Mouse (Mus musculus): ENCODE measurements around the gene Ap4b1.
"Not testable (repeated sequence)": the region's sequence is repeated elsewhere in the genome, so short reads cannot be mapped to it uniquely, and the experiment has no call there.

Ap4b1 gene

DNA sequence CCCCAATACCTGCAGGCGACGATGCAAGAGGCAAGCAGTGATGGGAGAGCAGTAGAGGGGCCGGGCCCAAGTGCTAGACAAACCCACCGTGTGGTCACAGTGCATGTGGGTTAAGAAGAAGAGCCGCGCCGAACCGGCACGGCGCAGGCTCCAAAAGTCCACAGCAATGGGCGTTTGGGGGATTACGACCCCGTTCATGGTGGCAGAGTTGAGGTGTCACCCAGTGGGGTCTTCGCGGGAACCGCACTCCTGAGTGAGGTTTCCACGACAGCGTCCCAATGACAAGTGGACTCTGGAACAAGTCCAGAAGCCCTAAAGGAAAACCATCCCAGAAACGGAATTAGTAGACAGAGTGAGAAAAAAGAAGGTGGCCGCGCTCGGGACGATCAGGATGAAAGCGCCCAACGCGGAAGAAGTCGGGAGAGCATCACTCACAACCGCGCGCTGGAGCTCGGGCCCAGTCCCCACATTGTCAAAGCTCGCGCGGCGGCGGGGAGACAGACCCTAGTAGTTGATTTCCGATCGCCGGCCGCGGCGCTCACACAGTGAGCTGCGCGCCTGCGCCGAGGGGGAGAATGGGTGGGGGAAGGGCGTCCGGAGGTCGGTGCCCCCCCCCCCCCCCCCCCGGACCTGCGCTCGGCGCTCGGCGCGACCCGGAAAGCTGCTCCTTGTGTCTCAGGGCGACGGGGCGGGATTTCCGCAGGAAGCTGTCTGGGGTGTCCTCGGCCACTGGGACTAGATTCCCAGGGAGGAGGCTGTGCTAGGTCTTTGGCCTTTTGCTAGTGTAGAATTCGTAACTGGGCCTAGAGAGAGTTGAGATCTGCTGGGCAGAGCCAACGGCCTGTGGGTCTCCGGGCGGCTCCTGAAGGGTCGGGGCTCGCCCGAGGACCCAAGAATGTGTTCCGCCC, at the start of gene Ap4b1, which contains the start of the genes Dclre1b and Gm43064:
Gene Ap4b1 (plus strand): TSS at position 630 of the 908 bp plus-strand sequence.
Gene Dclre1b (minus strand): TSS at position 554 of the 908 bp plus-strand sequence.
Gene Gm43064 (plus strand): TSS at position 683 of the 908 bp plus-strand sequence.
- DNase-seq (ENCODE audit: extremely low spot score): peak; percentile 94

DNA sequence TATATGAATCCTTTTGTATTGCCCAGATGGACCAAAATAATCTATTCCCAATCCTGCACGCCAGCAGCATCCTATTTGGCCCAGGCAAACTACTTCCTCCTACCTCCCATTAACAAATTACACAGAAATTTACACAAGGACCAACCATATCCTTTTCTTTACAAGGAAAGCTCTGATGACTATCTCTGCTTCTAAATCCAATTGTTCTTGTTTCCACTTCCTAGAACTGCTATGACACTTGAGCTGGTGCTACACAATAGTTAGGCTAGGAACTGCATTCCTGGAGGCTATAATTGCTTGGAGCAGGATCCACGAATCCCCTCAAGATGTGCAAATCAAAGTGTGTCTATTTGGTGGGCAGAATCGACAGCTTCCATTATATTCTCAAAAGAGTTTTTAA, 42.5 kb upstream of the Ap4b1 start:
- no peak for DNase-seq (ENCODE audit: extremely low spot score)

DNA sequence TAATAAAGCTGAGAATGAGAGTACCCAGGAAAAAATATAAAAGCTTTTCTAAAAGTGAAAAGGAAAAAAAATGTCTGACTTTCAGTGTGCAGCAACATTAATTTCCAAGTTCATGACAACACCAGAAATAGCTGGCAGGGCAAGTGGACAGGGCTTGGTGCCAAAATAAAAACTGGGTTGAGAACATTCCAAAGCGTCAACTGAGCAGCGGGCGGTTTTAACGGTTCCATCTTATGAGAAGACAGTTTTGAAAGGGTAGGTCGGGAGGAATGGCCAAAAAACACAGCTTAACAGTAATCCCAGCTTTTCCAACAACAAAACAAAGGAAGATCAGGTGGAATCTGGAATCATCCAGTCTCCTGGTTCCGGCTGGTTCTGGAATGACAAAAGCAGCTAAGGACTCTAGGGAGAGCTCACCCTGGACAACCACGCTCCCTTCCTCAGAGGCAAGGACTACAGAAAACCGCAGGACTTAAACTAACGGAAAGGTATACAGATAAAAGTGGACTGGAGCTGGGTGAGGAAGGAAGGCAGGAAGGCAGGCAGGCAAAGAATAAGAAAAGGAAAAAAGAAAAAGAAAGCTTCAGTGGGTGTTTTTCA, 37.7 kb upstream of the Ap4b1 start:
- no peak for DNase-seq (ENCODE audit: extremely low spot score)

DNA sequence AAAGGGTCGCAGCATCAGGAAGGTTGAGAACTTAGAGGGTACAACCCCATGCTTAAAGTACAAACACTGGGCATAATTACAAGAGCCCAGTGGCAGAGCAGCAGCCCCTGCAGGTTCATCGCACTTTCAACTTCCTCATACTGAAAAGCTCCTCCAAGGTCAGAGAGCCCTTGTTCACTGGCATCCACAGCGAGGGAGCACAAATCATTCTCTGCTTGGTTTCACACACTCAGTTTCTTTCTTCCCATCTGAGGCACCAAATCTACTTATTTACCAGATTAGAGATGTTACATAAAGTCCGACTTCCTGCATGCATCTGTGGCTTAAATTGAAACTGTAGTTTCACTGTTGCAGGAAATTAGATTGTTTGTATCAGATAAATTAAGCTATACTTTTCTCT, 36.5 kb upstream of the Ap4b1 start:
- no peak for DNase-seq (ENCODE audit: extremely low spot score)

DNA sequence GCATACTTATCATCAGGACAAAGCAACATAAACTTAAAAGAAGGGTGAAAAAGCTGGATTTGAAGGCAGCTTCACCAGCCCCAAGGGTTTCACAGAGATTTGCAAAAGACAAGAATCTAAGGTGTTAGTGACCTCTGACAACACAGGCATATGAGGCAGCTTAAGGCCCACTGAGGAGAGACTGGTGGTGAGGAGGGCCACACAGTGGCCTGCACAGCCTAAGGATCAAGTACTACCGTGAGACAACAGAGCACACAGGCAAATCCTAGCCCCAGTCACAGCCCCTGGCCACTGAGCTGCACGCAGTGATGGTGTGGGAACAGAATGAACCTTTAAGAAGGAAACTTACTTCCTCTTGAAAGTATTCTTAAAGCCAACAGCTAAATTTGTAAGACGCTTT, 35.8 kb upstream of the Ap4b1 start:
- DNase-seq (ENCODE audit: extremely low spot score): no peak

DNA sequence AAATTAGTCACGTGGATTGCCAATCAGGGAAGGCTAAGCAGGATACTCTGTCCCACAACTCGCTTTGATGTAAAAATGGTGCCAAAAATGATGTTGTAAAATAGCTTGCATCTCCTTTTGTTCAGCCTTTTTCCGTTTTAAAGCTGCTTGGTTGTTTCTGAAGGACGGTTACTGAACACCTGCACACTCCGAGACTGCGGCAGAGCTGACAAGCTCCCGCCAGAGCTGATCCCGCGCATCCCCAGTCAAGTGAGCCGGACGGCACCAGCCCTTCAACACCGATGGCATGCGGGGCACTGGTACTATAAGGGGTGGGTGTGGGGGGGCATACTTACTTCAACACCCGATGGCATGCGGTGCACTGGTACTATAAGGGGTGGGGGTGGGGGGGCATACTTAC, 35.3 kb upstream of the Ap4b1 start:
- DNase-seq (ENCODE audit: extremely low spot score): no peak

DNA sequence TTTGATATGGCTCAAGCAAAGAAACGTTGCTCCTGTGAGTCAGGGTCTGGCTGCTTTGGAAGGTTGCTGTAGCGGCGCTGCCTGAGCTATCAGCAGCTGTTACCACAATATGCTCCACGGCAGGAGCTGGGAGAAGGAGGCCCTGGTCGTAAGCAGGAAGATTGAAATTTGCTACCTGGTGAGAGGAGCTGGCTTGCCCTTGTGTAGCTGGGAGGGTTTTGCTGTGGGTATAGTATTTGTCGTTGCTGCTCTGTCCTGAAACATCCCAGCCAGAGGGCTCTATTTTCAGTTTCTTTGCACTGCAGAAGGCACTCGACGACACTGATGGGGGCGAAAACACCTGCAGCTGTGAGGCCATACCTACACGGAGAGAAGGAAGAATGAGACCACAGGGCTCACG, 31.4 kb upstream of the Ap4b1 start:
- no peak for DNase-seq (ENCODE audit: extremely low spot score)

DNA sequence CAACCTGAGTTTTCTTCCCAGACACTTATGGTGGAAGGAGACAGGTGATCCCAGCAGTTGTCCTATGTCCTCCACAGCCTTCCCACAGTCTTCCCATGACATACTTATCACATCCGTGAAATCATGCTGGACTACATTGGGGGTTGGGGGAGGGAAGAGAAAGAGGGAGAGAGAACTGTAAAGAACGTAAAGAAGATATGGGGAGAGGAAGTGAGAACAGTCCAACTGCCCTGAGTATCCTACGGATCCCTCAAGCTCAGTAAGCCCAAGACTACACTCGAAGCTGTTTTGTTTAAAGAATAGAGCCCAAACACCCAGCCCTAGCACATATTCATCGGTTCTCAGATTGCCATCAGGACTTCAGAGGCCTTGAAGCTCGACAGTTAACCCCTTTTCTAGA, 30.7 kb upstream of the Ap4b1 start:
- DNase-seq (ENCODE audit: extremely low spot score): no peak

DNA sequence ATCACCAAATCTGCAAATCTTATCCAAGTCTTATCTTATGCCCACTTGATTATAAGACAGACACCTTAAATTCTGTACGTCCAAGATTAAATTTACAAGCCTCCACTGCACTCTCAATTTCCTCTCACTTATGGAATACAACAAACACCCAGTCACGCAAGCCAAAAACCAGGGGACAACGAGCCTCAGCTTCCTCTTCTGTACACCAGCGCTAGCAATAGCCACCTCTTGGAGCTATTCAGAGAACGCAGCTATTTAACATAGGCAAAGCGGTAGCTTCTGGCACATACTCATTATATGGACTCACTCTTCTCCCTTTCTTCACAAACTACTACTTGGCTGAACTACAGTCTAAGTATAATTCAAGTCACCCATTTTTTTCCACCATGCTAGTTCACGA, 30.1 kb upstream of the Ap4b1 start:
- DNase-seq (ENCODE audit: extremely low spot score): no peak

DNA sequence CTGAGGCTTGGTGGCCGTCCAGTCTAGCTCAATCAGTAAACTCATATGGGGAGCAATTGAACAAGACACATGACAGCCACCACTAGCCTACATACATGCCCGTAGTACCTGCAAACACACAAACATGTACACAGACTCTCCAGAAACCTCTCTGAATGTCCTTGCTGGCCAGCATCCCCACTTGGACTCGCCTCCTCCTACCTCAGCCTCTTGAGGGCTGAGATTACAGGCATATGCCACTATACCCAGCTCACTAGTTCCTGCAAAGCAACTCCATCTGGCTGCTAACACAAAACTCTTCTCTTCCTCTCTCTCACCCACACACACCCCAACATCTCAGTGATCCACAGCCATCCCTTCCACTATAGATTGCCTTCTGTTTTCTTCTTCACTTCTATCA, 29.0 kb upstream of the Ap4b1 start:
- DNase-seq (ENCODE audit: extremely low spot score): no peak

DNA sequence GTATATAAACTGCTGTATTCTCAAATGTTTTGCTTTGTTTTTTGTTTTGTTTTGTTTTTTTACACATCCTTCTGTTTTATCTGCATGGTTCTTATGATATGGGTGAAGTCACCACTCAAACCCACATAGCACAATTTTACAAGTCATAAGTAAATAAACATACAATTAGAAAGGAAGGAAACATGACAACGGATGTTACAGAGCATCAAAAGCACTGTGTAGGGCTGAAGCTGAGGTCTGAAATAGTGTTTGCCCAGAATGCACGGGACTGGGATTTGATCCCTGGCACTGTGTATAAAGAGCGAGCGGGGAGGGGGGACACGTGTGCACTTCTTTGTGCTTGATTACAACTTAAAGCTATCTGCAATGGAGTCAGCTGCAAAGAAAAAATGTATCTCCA, 28.5 kb upstream of the Ap4b1 start:
- no peak for DNase-seq (ENCODE audit: extremely low spot score)

DNA sequence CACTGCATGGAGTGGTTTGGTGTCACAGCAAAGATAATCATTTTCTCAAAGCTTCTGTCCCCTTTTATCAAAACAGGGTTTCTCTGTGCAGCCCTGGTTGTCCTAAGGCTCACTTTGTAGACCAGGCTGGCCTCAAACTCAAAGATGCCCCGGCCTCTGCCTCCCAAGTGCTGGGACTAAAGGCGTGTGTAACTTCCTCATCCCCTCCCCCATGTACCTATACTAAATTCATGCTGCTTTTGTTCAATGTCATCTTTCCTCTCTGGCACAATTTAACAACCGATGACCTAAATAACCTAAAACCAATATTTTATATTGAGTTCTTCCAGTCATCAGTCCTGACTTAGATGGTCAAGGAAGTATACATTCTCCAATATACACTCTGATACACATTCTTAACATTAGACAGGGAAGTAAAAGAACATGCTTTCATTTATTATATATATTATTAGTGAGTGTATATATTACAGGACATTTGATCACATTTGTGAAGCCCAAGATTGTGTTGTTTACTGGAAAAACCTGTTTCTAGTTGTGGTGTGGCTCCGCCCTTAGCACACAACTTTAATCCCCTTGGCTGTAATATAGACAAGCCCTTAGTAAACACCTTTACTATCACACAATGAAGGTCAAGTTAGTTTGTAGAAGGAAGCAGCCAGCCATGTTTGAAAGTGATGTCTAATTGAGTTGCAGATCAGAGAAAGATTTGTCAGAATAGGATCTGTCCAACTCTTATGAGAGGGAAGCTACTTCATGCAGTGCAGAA, 26.3 kb upstream of the Ap4b1 start:
- no peak for DNase-seq (ENCODE audit: extremely low spot score)

DNA sequence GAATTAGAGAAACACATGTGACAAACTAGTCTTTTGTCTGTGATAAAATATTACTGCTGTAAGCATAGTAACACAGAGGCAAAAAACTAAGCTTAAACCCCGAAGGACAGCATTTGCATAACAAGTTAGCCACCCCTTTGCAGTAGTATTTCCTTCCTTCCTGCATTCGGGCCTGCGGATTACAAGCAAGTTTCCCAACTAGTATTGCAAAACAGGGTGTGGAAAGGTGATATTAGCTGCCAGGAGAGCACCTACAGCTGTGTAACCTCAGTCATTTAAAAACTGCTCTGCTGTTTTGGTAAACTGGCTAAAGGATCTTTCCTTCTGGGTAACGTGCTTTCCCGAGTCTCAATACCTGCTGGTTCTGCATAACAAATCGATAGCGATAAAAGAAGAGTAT, 22.1 kb upstream of the Ap4b1 start:
- DNase-seq (ENCODE audit: extremely low spot score): no peak

DNA sequence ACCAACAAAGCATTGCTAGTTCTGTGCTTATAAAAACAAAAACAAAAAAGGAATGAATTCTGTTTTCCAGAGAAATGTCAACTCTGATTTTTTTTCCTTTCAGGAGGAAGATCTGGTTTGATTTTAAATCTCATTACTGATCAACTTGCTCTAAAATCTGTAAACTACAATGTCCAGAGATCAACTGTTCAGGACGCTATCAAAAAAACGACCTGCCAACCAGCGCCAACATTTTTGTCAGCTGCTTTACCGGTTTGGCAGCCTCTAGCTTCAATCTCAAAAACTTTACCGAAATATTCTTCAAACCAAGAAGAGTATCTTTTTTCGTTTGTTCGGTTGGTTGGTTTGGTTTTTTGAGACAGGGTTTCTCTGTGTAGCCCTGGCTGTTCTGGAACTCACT, 20.2 kb upstream of the Ap4b1 start:
- DNase-seq (ENCODE audit: extremely low spot score): no peak

DNA sequence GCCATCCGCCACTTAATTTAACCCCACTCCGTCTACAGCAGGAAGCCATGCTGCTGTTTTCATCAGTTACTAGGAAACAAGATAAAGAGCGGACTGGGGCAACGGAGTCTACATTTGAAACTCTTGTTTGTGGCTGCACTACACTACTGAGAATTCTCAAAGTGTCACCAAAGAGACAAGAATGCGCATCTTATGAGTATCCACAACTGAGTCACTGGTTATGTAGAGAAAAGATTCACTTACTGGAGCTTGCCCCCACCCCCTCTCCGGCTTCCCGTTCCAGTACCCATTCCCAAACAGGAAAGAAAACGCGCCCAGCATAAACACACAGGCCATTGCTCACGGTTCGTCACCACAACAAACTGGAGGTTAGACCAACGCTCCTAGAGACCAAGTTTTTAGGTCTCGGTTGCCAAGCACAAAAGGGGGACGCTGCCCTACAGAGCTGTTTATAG, 19.4 kb upstream of the Ap4b1 start:
- peak; percentile 47 for DNase-seq (ENCODE audit: extremely low spot score)

DNA sequence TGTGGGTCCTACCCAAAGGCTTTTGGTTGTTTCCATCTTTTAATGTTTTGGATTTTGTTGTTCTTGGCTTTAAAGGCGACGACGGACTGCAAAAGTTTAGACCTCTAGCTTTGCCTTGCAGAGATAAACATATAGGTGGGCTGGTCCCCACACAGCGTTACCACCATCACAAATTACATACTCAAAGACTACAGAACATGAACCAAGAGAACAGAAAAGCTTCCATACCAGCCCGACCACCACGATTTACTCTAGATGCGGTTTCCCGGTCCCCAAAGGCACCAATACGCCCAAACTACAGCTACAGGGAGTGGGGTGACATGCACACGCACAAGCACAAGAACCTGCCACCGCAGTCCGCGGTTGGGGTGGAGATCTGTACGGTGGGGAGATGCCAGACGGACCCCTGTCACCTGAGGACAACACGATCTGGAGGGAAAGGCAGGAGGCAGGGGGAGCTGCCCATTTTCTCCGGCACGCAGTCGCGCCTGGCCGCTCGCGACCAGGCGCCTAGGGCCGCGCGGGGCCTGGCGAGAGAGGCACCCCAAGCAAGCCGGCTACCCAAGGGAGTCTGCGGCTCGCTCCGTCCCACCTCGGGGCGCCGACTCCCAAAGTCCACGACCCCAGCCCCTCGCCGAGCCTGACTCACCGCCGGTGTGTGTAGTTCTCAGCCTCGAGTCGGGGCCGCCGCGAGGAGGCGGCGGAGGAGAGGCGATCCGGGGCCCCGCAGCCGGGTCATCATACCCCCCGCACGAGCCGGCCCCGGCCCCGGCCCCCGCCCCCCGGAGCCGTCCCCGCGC, 18.8 kb upstream of the Ap4b1 start:
- DNase-seq (ENCODE audit: extremely low spot score): no peak

DNA sequence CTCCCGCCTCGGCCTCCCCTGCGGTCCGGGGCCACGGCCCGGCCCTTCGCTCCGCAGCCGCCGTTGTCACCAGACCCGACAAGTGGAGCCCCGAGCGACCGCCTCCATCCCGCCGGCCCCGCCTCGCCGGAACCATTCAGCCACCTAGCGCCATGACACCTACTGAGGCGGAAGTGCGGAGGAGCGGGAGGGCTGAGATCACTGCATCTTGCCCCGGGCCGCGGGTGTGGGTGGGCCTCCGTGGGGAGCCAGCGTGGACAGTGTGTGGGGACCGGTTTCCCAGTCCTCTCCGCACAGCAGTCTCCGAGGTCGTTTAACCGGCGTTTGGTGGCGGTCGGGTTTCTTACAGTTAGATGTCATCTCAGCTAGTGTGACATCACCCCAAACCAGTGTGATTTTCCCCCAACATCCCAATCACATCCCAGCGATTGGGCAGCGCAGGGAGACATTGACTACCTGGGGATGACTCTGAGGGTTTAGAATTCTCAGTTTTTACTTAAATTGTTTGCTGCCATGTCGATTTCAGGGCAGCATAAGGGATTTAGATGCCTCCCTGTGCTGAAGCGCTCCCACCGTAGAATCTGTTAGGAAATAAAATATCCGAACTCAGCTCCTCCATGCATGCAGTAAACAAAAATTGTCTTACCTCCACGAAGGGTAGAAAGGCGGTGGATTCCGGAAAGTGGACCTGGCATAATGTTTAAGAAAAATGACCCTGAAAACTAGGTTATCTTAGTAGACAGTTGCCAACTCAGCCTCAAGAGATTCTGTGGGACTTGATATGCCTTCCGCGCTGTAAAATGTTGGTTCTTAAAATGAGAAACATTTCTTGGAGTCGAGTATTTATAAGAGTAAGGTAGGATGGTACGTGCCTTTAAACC, 17.9 kb upstream of the Ap4b1 start, which contains the start of gene Hipk1:
Gene Hipk1 (minus strand): TSS at position 334 of the 881 bp plus-strand sequence.
- peak; percentile 94 for DNase-seq (ENCODE audit: extremely low spot score)

DNA sequence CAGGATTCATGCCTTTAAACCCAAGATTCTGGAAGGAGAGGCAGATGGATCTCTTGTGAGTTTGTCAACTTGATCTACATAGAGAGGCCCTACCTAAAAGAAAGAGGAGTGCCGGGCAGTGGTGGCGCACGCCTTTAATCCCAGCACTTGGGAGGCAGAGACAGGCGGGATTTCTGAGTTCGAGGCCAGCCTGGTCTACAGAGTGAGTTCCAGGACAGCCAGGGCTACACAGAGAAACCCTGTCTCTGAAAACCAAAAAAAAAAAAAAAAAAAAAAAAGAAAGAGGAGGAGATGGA, 17.3 kb upstream of the Ap4b1 start:
- DNase-seq (ENCODE audit: extremely low spot score): not testable (repeated sequence)

DNA sequence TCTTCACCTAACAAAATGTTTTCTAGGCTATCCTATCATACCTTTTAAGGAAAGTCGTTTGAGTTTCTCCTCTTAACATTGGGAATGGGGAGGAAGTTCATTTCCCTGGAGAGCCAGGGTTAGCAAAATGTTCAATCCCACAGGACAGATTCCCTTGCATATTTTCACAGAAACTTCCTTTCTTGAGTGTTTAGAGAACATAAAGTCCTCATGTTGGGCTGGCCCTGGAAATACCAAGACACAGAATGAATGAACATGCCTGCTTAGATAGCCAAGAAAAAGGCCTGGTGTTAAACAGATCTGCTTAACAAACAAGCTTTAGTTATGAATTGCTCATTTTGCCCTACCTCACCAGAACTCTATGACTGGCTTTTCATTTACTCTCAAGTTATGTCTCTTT, 16.8 kb upstream of the Ap4b1 start:
- no peak for DNase-seq (ENCODE audit: extremely low spot score)

DNA sequence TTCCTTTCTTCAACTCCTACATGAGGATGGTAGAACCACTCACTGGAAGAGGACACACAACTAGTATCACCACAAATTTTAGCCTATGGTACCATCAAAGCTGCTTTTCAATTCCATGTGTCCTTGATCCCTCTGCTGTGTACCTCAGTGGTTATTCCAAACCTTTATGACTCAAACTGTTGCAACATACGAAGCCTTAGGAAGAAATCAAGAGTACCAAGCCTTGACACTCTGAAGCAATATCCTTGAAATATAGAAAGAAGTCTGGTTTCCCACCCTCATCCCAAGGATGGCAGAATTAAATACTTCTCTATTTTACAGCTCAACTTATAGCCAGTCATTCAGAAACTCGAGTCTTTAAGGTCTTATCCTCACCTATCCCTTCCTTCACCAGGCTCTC, 12.9 kb upstream of the Ap4b1 start:
- DNase-seq (ENCODE audit: extremely low spot score): no peak

DNA sequence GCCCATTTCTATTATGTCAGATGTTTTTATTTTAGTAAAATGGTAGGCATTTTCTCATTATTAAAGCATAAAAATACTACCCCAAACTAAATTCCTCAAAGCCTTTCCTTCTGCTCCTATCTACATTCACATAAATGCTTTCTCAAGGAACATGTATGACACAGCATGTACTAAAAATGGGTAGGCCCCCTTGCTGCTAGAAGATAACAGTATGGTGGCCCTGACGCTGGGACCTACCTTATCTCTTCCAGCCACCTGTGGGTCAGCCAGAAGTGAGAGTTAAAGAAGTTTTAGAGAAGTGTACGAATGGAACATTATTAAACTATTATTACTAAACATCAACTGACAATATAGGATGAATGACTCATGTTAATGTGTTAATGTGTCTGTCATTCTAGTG, 9.8 kb upstream of the Ap4b1 start:
- DNase-seq (ENCODE audit: extremely low spot score): no peak
